Mouse (Mus musculus) R1 (cell line): Measurements from ENCODE around the gene Slc7a6.
"Not testable (repeated sequence)": the region's sequence is repeated elsewhere in the genome, so short reads cannot be mapped to it uniquely, and the experiment has no call there.

ENCODE experiments used
- DNase-seq: peaks from one replicate; pipeline ENCODE4 v3.0.0-alpha.2; 2018; ENCODE audit warnings: low read depth, low spot score

Slc7a6 gene

GRCm38 (mm10) chr8:106185628-106186270 lies 17.1 kb downstream of the Slc7a6 start:
- no peak for DNase-seq

GRCm38 (mm10) chr8:106186394-106186793 lies 17.7 kb downstream of the Slc7a6 start:
- DNase-seq = no peak

GRCm38 (mm10) chr8:106189162-106189561 lies 20.5 kb downstream of the Slc7a6 start:
- DNase-seq = no peak

DNA sequence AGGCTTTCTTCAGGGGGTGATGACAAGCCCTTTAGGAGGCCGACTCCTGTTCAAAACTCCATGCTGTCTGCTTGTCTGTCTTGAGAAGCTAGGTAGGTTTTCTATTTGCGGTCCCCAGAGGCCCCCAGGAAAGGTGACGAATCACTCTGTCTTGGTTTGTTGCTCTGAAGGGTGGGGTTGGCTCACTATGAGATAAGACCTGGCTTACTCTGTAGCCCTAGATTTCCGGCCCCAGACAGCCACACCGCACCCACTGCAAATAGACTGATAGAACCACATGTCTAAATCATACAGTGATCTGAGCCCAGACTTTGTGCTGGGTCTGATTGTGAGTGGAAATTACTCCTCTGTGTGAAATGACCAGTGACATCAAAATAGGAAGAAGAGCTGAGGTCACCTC lies 23.0 kb downstream of the Slc7a6 start:
- no peak for DNase-seq

DNA sequence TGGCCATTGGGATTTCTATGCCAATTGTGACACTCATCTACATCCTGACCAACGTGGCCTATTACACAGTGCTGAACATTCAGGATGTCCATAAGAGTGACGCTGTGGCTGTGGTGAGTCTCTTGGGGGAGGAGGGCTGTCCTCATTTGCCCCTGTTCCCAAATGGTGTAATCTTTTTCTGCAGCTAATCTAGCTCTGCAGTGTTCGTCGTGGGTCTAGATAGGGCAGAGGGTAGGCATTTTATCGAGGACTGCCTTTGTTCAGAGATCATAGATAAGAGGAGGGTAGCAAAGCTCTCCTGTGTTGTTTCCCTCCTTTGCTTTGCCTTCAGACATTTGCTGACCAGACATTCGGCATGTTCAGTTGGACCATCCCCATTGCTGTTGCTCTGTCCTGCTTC lies 24.5 kb downstream of the Slc7a6 start:
- no peak for DNase-seq

GRCm38 (mm10) chr8:106194062-106194461 lies 25.4 kb downstream of the Slc7a6 start:
- no peak for DNase-seq

- peak; percentile 67 for DNase-seq
Measured at GRCm38 (mm10) chr8:106198741-106199140, 30.1 kb downstream of the Slc7a6 start.

DNA sequence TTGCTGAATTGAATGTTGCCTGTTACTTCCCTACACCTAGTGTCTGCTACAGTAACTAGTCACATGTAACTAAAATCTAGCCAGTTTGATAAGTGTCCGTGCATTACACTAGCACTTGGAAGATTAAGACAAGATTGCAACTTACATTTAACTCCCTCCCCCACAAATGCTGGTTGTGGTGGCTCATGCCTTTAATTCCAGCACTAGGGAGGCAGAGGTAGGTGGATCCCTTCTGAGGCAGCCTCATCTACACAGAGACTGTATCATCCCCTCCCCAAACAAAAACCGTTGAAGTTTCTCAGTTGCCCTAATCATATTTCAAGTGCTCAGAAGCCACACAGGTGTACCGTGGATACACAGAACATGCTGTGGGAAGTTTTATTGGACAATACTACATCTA lies 30.9 kb downstream of the Slc7a6 start:
- DNase-seq = not testable (repeated sequence)

GRCm38 (mm10) chr8:106210035-106210731 lies 41.5 kb downstream of the Slc7a6 start:
- peak; percentile 73 for DNase-seq

- DNase-seq = peak; percentile 96
Measured at GRCm38 (mm10) chr8:106210821-106211345, 42.2 kb downstream of the Slc7a6 start, which contains the start of the genes Slc7a6os and Prmt7. Gene Slc7a6os, minus strand, starts transcription at chr8:106210935. Gene Prmt7, plus strand, starts transcription at chr8:106210936.

DNA sequence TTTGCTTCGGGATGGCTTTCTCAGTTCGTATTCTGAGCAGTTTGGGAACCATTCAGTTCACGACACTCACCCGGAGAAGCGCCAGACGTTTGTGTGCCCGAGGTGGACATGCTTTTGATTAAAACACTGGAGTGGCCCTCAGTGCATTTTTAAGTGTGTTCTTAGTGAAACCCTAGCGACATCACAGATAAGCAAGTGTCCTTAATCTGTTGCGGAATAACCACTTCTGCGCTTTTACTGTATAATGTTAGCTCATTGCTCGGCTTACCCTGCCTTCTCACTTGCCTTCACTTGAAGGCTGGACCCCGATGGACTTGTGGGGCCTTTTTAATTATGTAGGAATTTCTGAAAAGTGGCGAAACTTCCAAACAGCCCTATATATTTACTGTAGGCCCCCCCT lies 42.8 kb downstream of the Slc7a6 start:
- DNase-seq = no peak

GRCm38 (mm10) chr8:106213959-106214358 lies 45.3 kb downstream of the Slc7a6 start:
- DNase-seq = peak; percentile 50

GRCm38 (mm10) chr8:106219620-106220019 lies 51.0 kb downstream of the Slc7a6 start:
- DNase-seq = no peak

DNA sequence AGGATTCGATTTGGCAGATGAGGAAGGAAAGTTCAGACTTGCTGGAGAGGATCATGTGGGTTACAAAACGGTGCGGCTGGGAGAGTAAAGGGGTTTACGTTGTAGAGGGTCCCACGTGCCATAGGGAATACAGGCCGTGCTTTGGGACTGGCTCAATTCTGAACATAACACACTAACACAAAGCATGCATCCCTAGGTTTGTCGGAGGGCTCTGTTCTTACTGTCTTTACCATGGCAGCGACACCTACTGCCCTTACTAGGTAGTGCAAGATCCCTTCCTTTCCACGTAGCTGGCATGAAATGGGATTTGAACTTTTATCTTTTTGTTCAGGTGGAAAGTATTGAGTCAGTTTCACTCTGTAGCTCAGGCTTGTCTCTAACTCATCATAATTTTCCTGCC lies 57.9 kb downstream of the Slc7a6 start:
- DNase-seq = peak; percentile 72

DNA sequence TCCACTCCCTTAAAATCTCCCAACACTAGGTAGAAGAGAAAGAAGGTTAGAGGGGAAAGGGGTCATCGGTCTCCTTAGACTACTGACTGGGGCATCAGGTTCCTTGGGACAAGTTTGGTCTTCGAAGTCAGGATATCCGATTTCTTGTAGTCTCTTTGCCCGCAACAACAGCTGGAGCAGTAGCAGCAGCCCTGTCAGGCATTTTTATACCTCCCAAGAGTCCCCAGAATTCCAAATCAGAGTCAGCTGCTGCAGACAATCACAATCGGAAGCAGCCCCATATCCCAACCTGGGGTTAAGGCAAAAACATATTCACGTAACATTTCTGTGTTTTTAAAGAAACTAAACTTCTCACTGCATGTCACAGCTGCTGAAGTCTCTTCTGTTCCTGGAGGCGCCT lies 62.9 kb downstream of the Slc7a6 start:
- DNase-seq = no peak

DNA sequence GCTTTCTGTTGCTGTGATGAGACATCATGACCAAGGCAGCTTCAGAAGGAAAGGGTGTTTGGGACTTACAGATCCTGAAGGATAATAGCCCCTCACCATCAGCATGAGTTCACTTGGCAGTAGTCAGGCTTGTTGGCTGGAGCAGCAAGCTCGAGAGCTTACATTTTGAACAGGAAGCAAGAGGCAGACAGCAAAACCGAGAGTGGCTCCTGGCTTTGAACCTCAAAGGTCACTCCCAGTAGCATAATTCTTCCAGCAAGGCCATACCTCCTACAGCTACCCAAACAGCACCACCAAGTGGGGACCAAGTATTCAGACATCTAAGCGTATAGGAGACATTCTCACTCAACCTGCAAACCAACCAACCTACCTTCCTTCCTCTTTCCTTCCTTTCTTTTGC lies 64.1 kb downstream of the Slc7a6 start:
- DNase-seq = no peak

GRCm38 (mm10) chr8:106234567-106235261 lies 66.1 kb downstream of the Slc7a6 start:
- DNase-seq = no peak

GRCm38 (mm10) chr8:106237106-106237505 lies 68.4 kb downstream of the Slc7a6 start:
- DNase-seq = no peak
